Mouse (Mus musculus) brain, embryonic 14.5 days (tissue): ENCODE measurements around the gene Hectd2. TPM values are rescaled to one million over a fixed set of nuclear protein-coding genes. Genes with fewer than 3 reads are reported as not detected.

Experiments
- DNase-seq: peaks from one replicate; pipeline ENCODE4 v3.0.0-alpha.2; 2011; ENCODE audit warnings: low read depth
- CTCF ChIP-seq: fragments of 200-500 bp; IDR thresholded peaks from 2 replicates; pipeline ENCODE4 v1.5.1; 2012; ENCODE audit warnings: inconsistent platforms, mild to moderate bottlenecking, moderate library complexity, borderline replicate concordance; ENCODE audit not compliant: insufficient read depth, insufficient read length; ENCODE audit errors: extremely low read depth
- POLR2A ChIP-seq: fragments of 200-500 bp; IDR thresholded peaks from 2 replicates; pipeline ENCODE4 v1.6.1; 2012; ENCODE audit warnings: mild to moderate bottlenecking, inconsistent platforms, borderline replicate concordance; ENCODE audit not compliant: poor library complexity, insufficient read depth, insufficient read length, severe bottlenecking; ENCODE audit errors: extremely low read depth
- polyA plus RNA-seq: library from polyadenylated mRNA; depleted of rRNA; stranded (reverse); fragments of >200 nt; gene quantifications from 2 replicates; pipeline ENCODE4 v1.2.3, GENCODE M21; 2012

Gene Hectd2
- polyA plus RNA-seq, 1 experiment = 15.9 TPM

GRCm38 (mm10) chr19:36625906-36626305 lies 71.5 kb downstream of the Hectd2 start:
- no peak for DNase-seq
- TF ChIP-seq CTCF (no peak), POLR2A (no peak)

- DNase-seq = no peak
- TF ChIP-seq POLR2A (no peak), CTCF (no peak)
These were observed 72.4 kb downstream of the Hectd2 start for GRCm38 (mm10) chr19:36626881-36627280.

GRCm38 (mm10) chr19:36629394-36629910 lies 75.0 kb downstream of the Hectd2 start:
- TF ChIP-seq POLR2A (no peak), CTCF (no peak)
- DNase-seq = no peak

- TF ChIP-seq POLR2A (no peak), CTCF (no peak)
- DNase-seq = no peak
These were observed 75.9 kb downstream of the Hectd2 start for GRCm38 (mm10) chr19:36630361-36630760.

- TF ChIP-seq POLR2A (no peak), CTCF (no peak)
- no peak for DNase-seq
These were observed 80.3 kb downstream of the Hectd2 start for GRCm38 (mm10) chr19:36634771-36635170.

GRCm38 (mm10) chr19:36637223-36637622 lies 82.8 kb downstream of the Hectd2 start:
- TF ChIP-seq CTCF (no peak), POLR2A (no peak)
- no peak for DNase-seq

GRCm38 (mm10) chr19:36637948-36638587 lies 83.6 kb downstream of the Hectd2 start:
- DNase-seq = no peak
- TF ChIP-seq CTCF (no peak), POLR2A (no peak)

GRCm38 (mm10) chr19:36639072-36639471 lies 84.6 kb downstream of the Hectd2 start:
- DNase-seq = no peak
- no peak for TF ChIP-seq CTCF
- no peak for TF ChIP-seq POLR2A

- peak; percentile 77 for DNase-seq
- no peak for TF ChIP-seq POLR2A
- TF ChIP-seq CTCF = no peak
These were observed 86.7 kb downstream of the Hectd2 start for GRCm38 (mm10) chr19:36641128-36641527.

- TF ChIP-seq POLR2A (no peak), CTCF (no peak)
- DNase-seq = no peak
These were observed 91.0 kb downstream of the Hectd2 start for GRCm38 (mm10) chr19:36645308-36645889.

- no peak for TF ChIP-seq CTCF
- no peak for TF ChIP-seq POLR2A
- DNase-seq = peak; percentile 15
These were observed 91.8 kb downstream of the Hectd2 start for GRCm38 (mm10) chr19:36646132-36646828.

GRCm38 (mm10) chr19:36652686-36653085 lies 98.2 kb downstream of the Hectd2 start:
- TF ChIP-seq CTCF (no peak), POLR2A (no peak)
- DNase-seq = no peak

GRCm38 (mm10) chr19:36662734-36663133 lies 108.3 kb downstream of the Hectd2 start:
- TF ChIP-seq POLR2A (no peak), CTCF (no peak)
- no peak for DNase-seq

GRCm38 (mm10) chr19:36663918-36664317 lies 109.5 kb downstream of the Hectd2 start:
- DNase-seq = no peak
- TF ChIP-seq CTCF (no peak), POLR2A (no peak)

- TF ChIP-seq POLR2A (no peak), CTCF (no peak)
- DNase-seq = peak; percentile 21
These were observed 110.0 kb downstream of the Hectd2 start for GRCm38 (mm10) chr19:36664417-36664816.
